Mouse (Mus musculus) cerebellum, postnatal 36 days (tissue): ENCODE measurements around the gene 4933403O08Rik.

Experiments
- DNase-seq, 2 experiments: peaks; one replicate each; pipeline ENCODE4 v3.0.0; 2021 to 2022; ENCODE audit warnings: mixed read lengths in 2 of 2

Gene 4933403O08Rik

GRCm38 (mm10) chrX:112238749-112239148 is at the start of gene 4933403O08Rik:
Gene 4933403O08Rik (plus strand): TSS chrX:112239049.
- DNase-seq, result no peak

GRCm38 (mm10) chrX:112242916-112243315 is 4.1 kb downstream of the 4933403O08Rik start:
- no peak for DNase-seq

GRCm38 (mm10) chrX:112255513-112255912 is 16.7 kb downstream of the 4933403O08Rik start:
- no peak for DNase-seq

- DNase-seq, result no peak
Observed at GRCm38 (mm10) chrX:112273550-112273949, 34.7 kb downstream of the 4933403O08Rik start.
